In the genomic region with DNA sequence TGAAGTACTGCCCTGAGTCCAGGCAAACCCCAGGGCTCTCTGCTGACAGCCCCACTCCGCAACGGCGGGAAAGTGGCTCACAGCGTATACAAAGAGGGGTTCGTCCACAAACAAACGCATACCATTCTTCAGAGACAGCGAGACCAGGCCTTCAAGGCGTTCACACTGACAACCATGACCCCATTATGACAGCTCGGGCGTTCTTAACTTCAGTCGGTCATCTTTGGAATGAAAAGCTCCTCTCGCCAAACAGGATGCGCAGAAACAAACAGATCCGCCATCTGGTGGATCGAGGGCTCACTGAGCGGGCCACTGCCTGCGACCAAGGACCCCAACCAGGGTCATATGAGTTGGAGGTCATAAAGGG, we compare ENCODE assay signal across 8 mouse cellular contexts. TPM values are rescaled to one million over a fixed set of nuclear protein-coding genes. Genes with fewer than 3 reads are reported as not detected.
A peak's percentile ranks its signal among the peaks of the same experiment; 100 is the strongest.
DNase-seq lines count a peak whose midpoint lies in the region; ATAC-seq lines count a peak whose summit lies in the region.

No protein-coding gene starts in this region.

- H3K27me3 ChIP-seq in neural tube, embryonic 11.5 days (ENCODE audit: control insufficient read depth, insufficient read depth, low read length) = peaks cover 18% of the 10 kb centered on the region
- peaks cover 26% of the 10 kb centered on the region for H3K27me3 ChIP-seq in hindbrain, embryonic 12.5 days
- peaks cover 11% of the 10 kb centered on the region for H3K27me3 ChIP-seq in lung, embryonic 16.5 days (ENCODE audit: control insufficient read depth, insufficient read depth, low read depth, low read length)

- 0% methylated on average over 17 of the region's 17 CpGs for WGBS in neural tube, embryonic 11.5 days
- WGBS in hindbrain, embryonic 12.5 days = under 1% methylated on average over 17 of the region's 17 CpGs
- WGBS in lung, embryonic 16.5 days = 0% methylated on average over 17 of the region's 17 CpGs

- peak overlapping the region; percentile 93 for H3K4me3 ChIP-seq in neural tube, embryonic 11.5 days (ENCODE audit: low read depth, low read length)
- H3K4me3 ChIP-seq in hindbrain, embryonic 12.5 days = peak overlapping the region; percentile 88
- peak overlapping the region; percentile 92 for H3K4me3 ChIP-seq in lung, embryonic 16.5 days (ENCODE audit: low read length)

- H3K27ac ChIP-seq in neural tube, embryonic 11.5 days (ENCODE audit: low read depth, low read length) = no peak overlapping the region
- no peak overlapping the region for H3K27ac ChIP-seq in hindbrain, embryonic 12.5 days
- no peak overlapping the region for H3K27ac ChIP-seq in lung, embryonic 16.5 days (ENCODE audit: low read length)

- peak overlapping the region; percentile 81 for H3K9ac ChIP-seq in neural tube, embryonic 11.5 days (ENCODE audit: low read length)
- peak overlapping the region; percentile 87 for H3K9ac ChIP-seq in hindbrain, embryonic 12.5 days
- peak overlapping the region; percentile 79 for H3K9ac ChIP-seq in lung, embryonic 16.5 days (ENCODE audit: low read length)

- no peaks in the 10 kb centered on the region for H3K36me3 ChIP-seq in neural tube, embryonic 11.5 days (ENCODE audit: control insufficient read depth, insufficient read depth, low read length)
- H3K36me3 ChIP-seq in hindbrain, embryonic 12.5 days = no peaks in the 10 kb centered on the region
- no peaks in the 10 kb centered on the region for H3K36me3 ChIP-seq in lung, embryonic 16.5 days (ENCODE audit: control insufficient read depth, insufficient read depth, low read length)

- no peak for DNase-seq in neural tube, embryonic 11.5 days (ENCODE audit: low spot score)
- DNase-seq in neural tube, embryonic 10.5 days (ENCODE audit: extremely low spot score, low spot score) = no peak
- peak; percentile 67 for DNase-seq in embryo, embryonic 10.5 days (ENCODE audit: low spot score)
- DNase-seq in retina, postnatal 7 days (ENCODE audit: low read depth, low spot score) = peak; percentile 25
- no peak for DNase-seq in adrenal gland, postnatal 25 days
- DNase-seq in right cerebral cortex, adult 18-20 months = no peak

- no peak for ATAC-seq in neural tube, embryonic 11.5 days (ENCODE audit: insufficient read depth, low FRiP score, low TSS enrichment)
- peak; percentile 39 for ATAC-seq in hindbrain, embryonic 12.5 days (ENCODE audit: low FRiP score)
- ATAC-seq in lung, embryonic 16.5 days (ENCODE audit: low read depth) = peak; percentile 18

- peak overlapping the region; percentile 91 for H3K4me2 ChIP-seq in neural tube, embryonic 11.5 days (ENCODE audit: low read depth)
- H3K4me2 ChIP-seq in hindbrain, embryonic 12.5 days (replicated peaks) = peak overlapping the region; percentile 93
- H3K4me2 ChIP-seq in lung, embryonic 16.5 days (ENCODE audit: low read depth, low read length) = peak overlapping the region; percentile 69

- H3K9me3 ChIP-seq in neural tube, embryonic 11.5 days (ENCODE audit: control insufficient read depth, low read length) = no peaks in the 10 kb centered on the region
- no peaks in the 10 kb centered on the region for H3K9me3 ChIP-seq in hindbrain, embryonic 12.5 days (replicated peaks)
- H3K9me3 ChIP-seq in lung, embryonic 16.5 days (ENCODE audit: control insufficient read depth, low read length) = no peaks in the 10 kb centered on the region; the same call in 1 of the 2 replicates

- H3K4me1 ChIP-seq in neural tube, embryonic 11.5 days (ENCODE audit: control insufficient read depth, insufficient read depth, low read length) = no peaks in the 10 kb centered on the region
- H3K4me1 ChIP-seq in hindbrain, embryonic 12.5 days = peaks cover 10% of the 10 kb centered on the region; the same call in 1 of the 2 replicates
- H3K4me1 ChIP-seq in lung, embryonic 16.5 days (replicated peaks; ENCODE audit: control insufficient read depth, insufficient read depth, low read length) = peaks cover 5% of the 10 kb centered on the region; the same call in 1 of the 2 replicates

RNA-seq across cellular contexts. Expression of gene Ccsap, which starts 1.5 kb away (rescaled TPM):
- polyA plus RNA-seq in neural tube, embryonic 11.5 days (2014; fragmentation: Nextera tagmentation; extraction: Ambion mirVana) = 6.3 and 6.7 TPM in 2 replicates
- polyA plus RNA-seq in hindbrain, embryonic 12.5 days (2016; fragmentation: Nextera tagmentation; extraction: Ambion mirVana) = 6.8 and 8.0 TPM in 2 replicates
- polyA plus RNA-seq in lung, embryonic 16.5 days (2015; fragmentation: Nextera tagmentation; extraction: Ambion mirVana) = 4.4 TPM in 2 replicates
- 2.7 and 4.4 TPM in 2 replicates for total RNA-seq in adrenal gland, postnatal 25 days (2021)

RNA-seq across cellular contexts. Expression of gene Acta1, which starts 36.0 kb away (rescaled TPM):
- 90.2 and 95.2 TPM in 2 replicates for polyA plus RNA-seq in neural tube, embryonic 11.5 days (2014; fragmentation: Nextera tagmentation; extraction: Ambion mirVana)
- 9.8 and 47.5 TPM in 2 replicates for polyA plus RNA-seq in hindbrain, embryonic 12.5 days (2016; fragmentation: Nextera tagmentation; extraction: Ambion mirVana)
- 90.5 and 322 TPM in 2 replicates for polyA plus RNA-seq in lung, embryonic 16.5 days (2015; fragmentation: Nextera tagmentation; extraction: Ambion mirVana)
- 1.5 TPM in 1 of 2 replicates, not detected in the other for total RNA-seq in adrenal gland, postnatal 25 days (2021)

RNA-seq across cellular contexts. Expression of gene Rab4a, which starts 52.8 kb away (rescaled TPM):
- 66.1 and 71.4 TPM in 2 replicates for polyA plus RNA-seq in neural tube, embryonic 11.5 days (2014; fragmentation: Nextera tagmentation; extraction: Ambion mirVana)
- 61.0 and 61.2 TPM in 2 replicates for polyA plus RNA-seq in hindbrain, embryonic 12.5 days (2016; fragmentation: Nextera tagmentation; extraction: Ambion mirVana)
- 27.4 and 32.2 TPM in 2 replicates for polyA plus RNA-seq in lung, embryonic 16.5 days (2015; fragmentation: Nextera tagmentation; extraction: Ambion mirVana)
- total RNA-seq in adrenal gland, postnatal 25 days (2021) = 23.6 and 24.6 TPM in 2 replicates

Comparison
In these comparisons a context has a peak if more than half of its experiments do, and no peak if none do; other contexts are left out.
1. DNase-seq: peak in embryo, embryonic 10.5 days (single experiment) and retina, postnatal 7 days (single experiment); none in neural tube, embryonic 11.5 days (single experiment), neural tube, embryonic 10.5 days (single experiment), adrenal gland, postnatal 25 days (single experiment) and right cerebral cortex, adult 18-20 months (single experiment).
2. Peak in every context shown above with its lines, with median percentiles within 50 percentile points of each other: H3K4me2 ChIP-seq, H3K4me3 ChIP-seq and H3K9ac ChIP-seq.